Mouse (Mus musculus) gastrocnemius, adult 18-20 months (tissue): ENCODE data around the gene Mbd3. TPM values are rescaled to one million over a fixed set of nuclear protein-coding genes. Genes with fewer than 3 reads are reported as not detected.
A peak's percentile ranks its signal among the peaks of the same experiment; 100 is the strongest.
"Not testable (repeated sequence)": the region's sequence is repeated elsewhere in the genome, so short reads cannot be mapped to it uniquely, and the experiment has no call there.

ENCODE experiments used
- DNase-seq: peaks from one replicate; pipeline ENCODE4 v3.0.0; 2021; ENCODE audit warnings: low spot score
- total RNA-seq, 2 experiments: library from RNA; stranded (reverse); gene quantifications; 2 replicates each; pipeline ENCODE4 v1.2.3; 2021

Mbd3 gene
- total RNA-seq, 2 experiments from 2014 or later, result 108 to 127 TPM

GRCm38 (mm10) chr10:80371411-80371966, 27.9 kb downstream of the Mbd3 start:
- DNase-seq, result no peak

- DNase-seq, result no peak
Measured at GRCm38 (mm10) chr10:80369995-80370747, 29.2 kb downstream of the Mbd3 start.

GRCm38 (mm10) chr10:80368392-80368791, 31.0 kb downstream of the Mbd3 start:
- DNase-seq, result no peak

- no peak for DNase-seq
Measured at GRCm38 (mm10) chr10:80367954-80368353, 31.4 kb downstream of the Mbd3 start.

GRCm38 (mm10) chr10:80365736-80366135, 33.6 kb downstream of the Mbd3 start:
- DNase-seq, result no peak

- no peak for DNase-seq
Measured at GRCm38 (mm10) chr10:80363734-80364133, 35.6 kb downstream of the Mbd3 start.

GRCm38 (mm10) chr10:80357994-80358639, 41.2 kb downstream of the Mbd3 start:
- DNase-seq, result no peak

- no peak for DNase-seq
Measured at GRCm38 (mm10) chr10:80357336-80357735, 42.0 kb downstream of the Mbd3 start.

GRCm38 (mm10) chr10:80356737-80357136, 42.6 kb downstream of the Mbd3 start:
- DNase-seq, result no peak

- no peak for DNase-seq
Measured at GRCm38 (mm10) chr10:80356001-80356682, 43.2 kb downstream of the Mbd3 start, which contains the start of gene Plk5. Plk5 (plus strand) TSS chr10:80356459.

GRCm38 (mm10) chr10:80355431-80355830, 43.9 kb downstream of the Mbd3 start:
- DNase-seq, result no peak

GRCm38 (mm10) chr10:80352727-80353126, 46.6 kb downstream of the Mbd3 start:
- DNase-seq, result no peak

GRCm38 (mm10) chr10:80351896-80352295, 47.5 kb downstream of the Mbd3 start:
- no peak for DNase-seq

- DNase-seq, result peak; percentile 89
Measured at GRCm38 (mm10) chr10:80350292-80350691, 49.1 kb downstream of the Mbd3 start.

GRCm38 (mm10) chr10:80348981-80349380, 50.4 kb downstream of the Mbd3 start:
- no peak for DNase-seq

GRCm38 (mm10) chr10:80348244-80348781, 51.0 kb downstream of the Mbd3 start, which contains the start of gene Adamtsl5:
Adamtsl5 (minus strand) TSS chr10:80348412.
- peak; percentile 79 for DNase-seq

GRCm38 (mm10) chr10:80347514-80347967, 51.8 kb downstream of the Mbd3 start:
- DNase-seq, result peak; percentile 56

GRCm38 (mm10) chr10:80345929-80346328, 53.4 kb downstream of the Mbd3 start:
- DNase-seq, result not testable (repeated sequence)

- no peak for DNase-seq
Measured at GRCm38 (mm10) chr10:80345122-80345521, 54.2 kb downstream of the Mbd3 start.

GRCm38 (mm10) chr10:80344131-80344661, 55.2 kb downstream of the Mbd3 start:
- peak; percentile 57 for DNase-seq

- DNase-seq, result no peak
Measured at GRCm38 (mm10) chr10:80343425-80343895, 55.9 kb downstream of the Mbd3 start.
